Mouse (Mus musculus) spleen, embryonic (tissue): ENCODE data around the gene Olfr1436.
"Not testable (repeated sequence)": the region's sequence is repeated elsewhere in the genome, so short reads cannot be mapped to it uniquely, and the experiment has no call there.

ENCODE experiments used
- CTCF ChIA-PET: fragments of 350-600 bp; sonication (Branson Sonifier 250); formaldehyde crosslinking; loops from one replicate; lab custom pipeline; 2022; lab: Charles Lee

Gene Olfr1436

DNA sequence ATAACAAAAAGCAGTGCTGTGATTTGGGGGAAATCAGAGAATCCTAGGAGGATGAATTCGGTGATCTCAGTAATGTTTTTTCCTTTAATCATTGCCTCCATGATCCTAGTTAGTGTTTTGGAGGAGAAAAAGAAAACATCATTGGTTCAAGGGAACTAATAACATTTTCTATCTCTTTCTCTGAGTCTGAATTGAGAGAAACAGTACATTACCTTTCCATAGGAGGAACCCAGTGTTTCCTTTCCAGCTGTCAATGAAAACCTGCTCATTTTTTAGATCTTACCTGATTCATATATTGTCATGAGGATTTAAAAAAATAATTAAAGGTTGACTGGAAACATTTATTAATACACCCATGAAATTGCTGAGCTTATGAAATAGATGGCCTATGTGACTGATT lies at the start of gene Olfr1436:
Olfr1436 (minus strand) TSS at position 101 of the 400 bp plus-strand sequence.
- CTCF ChIA-PET: not testable (repeated sequence)

DNA sequence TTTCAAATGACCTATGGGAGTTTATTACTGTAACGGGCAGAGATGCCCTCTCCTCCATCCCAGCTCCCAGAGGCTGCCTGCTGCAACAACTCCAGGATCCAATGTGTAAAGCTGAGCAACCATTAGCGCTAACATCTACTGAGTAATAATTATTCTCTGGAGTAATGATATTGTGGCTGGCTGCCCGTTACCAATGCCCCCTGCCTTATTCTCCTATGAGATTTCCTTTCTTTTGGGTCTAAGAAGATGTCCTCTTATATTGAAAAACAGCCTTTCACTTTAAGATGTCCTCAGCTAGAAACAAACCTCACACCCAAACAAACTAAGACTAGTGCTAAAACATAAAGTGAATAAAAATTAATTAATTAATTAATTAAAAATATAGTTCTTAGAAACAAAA lies 36.9 kb upstream of the Olfr1436 start, which contains the start of gene Olfr1438-ps1:
Olfr1438-ps1 (minus strand) TSS at position 101 of the 400 bp plus-strand sequence.
- CTCF ChIA-PET: no interaction called here

DNA sequence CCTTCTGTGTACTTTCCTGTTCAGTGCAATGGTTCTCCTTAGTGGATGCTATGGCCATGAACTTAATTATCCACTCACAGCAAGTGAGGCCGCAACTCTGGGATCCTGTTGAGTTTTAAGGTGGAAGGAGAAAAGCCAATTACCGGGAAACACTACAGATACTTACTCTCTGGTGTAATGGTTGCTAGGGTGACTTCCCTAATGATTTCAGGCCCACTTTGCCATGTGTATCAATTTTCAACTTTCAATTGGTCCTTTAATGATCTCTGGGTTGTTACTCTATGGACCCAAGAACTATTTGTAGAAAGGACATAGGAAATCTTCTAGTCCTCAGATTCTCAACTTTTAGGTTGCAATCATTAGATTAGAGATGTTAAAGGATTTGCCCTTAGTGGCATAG lies 26.1 kb upstream of the Olfr1436 start, which contains the start of gene Olfr1437:
Olfr1437 (minus strand) TSS at position 101 of the 400 bp plus-strand sequence.
- CTCF ChIA-PET: no interaction called here

DNA sequence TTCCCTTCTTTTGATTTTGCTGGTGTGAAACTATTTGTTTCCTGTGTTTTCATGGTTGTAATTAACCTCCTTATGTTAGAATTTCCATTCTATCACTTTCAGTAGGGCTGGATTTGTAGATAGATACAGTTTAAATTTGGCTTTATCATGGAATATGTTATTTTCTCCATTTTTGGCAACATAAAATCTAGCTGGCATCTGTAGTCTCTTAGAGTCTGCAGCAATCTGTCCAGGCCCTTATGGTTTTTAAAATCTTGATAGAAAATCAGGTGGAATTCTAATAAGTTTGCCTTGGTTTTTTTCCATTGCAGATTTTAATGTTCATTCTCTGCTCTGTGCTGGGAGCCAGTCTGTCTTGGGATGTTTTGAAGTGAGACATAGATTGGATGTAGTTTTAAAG lies 6.0 kb downstream of the Olfr1436 start:
- CTCF ChIA-PET: no interaction called here

DNA sequence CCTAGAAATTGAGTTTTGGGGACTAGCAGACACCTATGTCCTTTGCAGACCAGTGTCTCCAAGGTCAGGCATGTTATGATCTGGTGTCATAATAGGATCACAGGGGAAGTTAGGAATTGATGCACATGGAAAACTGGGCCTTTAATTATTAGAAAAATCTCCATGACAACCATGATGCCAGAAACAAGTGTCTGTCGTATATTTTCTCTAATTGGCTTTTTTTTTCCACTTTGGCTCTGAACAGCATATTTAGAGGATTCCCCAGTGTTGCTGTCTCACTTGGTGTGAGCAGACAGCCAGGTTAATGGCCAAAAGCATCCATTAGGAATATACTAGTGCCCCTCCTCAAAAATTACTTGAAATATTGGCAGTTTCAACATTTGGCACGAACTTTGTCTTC lies 19.4 kb downstream of the Olfr1436 start, which contains the start of gene Olfr1434:
Olfr1434 (plus strand) TSS at position 301 of the 400 bp plus-strand sequence.
- CTCF ChIA-PET: no interaction called here

DNA sequence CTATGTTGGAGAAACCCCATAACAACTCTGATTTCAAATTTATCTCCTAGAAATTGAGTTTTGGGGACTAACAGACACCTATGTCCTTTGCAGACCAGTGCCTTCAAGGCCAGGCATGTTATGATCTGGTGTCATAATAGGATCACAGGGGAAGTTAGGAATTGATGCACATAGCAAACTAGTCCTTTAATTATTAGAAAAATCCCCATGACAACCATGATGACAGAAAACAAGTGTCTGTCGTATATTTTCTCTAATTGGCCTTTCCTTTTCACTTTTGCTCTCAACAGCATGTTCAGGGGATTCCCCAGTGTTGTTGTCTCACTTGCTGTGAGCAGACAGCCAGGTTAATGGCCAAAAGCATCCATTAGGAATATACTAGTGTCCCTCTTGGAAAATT lies 38.2 kb downstream of the Olfr1436 start, which contains the start of gene Olfr235:
Olfr235 (plus strand) TSS at position 301 of the 400 bp plus-strand sequence.
- CTCF ChIA-PET: no interaction called here
